Mouse (Mus musculus): ENCODE measurements around the gene Tob2. TPM values are rescaled to one million over a fixed set of nuclear protein-coding genes. Genes with fewer than 3 reads are reported as not detected.

The Tob2 gene
- polyA plus RNA-seq, 1 experiment = 37.9 TPM

DNA sequence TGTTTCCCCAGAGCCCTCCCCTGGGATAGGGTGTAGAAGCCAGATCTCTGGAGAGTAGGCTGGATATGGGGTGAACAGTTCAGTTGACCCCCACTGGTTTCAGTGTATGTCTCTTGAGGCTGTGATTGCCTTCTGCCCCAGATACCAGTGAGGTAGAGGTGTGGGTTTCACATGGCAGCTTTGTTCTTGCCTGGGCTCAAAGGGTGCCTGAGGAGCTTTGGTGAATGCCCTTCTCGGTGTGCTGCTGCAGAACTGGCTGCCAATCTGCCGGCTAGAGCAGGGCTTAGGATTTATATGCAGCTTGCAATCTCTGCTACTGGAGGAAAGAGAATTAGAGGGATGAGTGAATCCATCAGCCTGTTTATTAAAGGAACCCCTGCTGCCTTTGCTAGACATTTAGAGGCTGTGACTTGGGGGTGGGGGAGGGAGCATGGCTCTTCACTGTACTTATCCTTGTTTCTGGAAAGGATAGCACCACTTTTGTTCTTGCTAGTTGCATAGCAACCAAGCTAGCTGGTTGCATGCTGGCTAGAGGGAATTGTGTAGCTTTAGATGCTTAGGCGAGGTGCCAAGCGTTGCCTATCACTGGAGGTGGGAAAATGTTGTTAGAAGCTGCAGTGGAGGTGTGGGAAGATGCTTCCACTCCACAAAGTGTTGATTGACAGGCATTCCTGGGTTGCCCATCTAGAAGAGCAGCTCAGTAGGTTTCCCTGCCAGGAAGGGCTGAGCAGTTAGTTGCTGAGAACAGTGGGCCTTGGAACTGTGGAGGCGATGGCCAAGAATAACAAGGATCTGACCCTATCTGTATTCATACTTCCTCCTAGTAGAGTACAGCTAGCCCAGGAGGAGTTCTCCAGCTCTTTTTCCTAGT lies 21.2 kb upstream of the Tob2 start:
- H3K4me2 ChIP-seq (ENCODE audit: low read depth) = no peak overlapping the region
- H3ac ChIP-seq (ENCODE audit: control insufficient read depth, insufficient read length) = no peak overlapping the region
- no peaks in the 10 kb centered on the region for H3K27me3 ChIP-seq (ENCODE audit: control insufficient read depth, insufficient read depth, insufficient read length)
- TF ChIP-seq TCF12 (IDR thresholded peaks at IDR 0.05; ENCODE audit: insufficient read depth, poor library complexity, severe bottlenecking) (no peak), USF1 (IDR thresholded peaks at IDR 0.05; ENCODE audit: low read depth) (no peak), CEBPB (IDR thresholded peaks at IDR 0.05; ENCODE audit: insufficient read depth, poor library complexity, severe bottlenecking) (no peak), TCF3 (IDR thresholded peaks at IDR 0.05; ENCODE audit: insufficient read length, low read depth) (no peak), POLR2A (IDR thresholded peaks at IDR 0.05; ENCODE audit: insufficient read length, low read depth) (no peak), MAX (IDR thresholded peaks at IDR 0.05; ENCODE audit: low read depth) (no peak), MYOD1 (IDR thresholded peaks at IDR 0.05; ENCODE audit: control insufficient read depth in 1 of 3, insufficient read length in 2 of 3, low read depth in 2 of 3) (no peak), REST (IDR thresholded peaks at IDR 0.05; ENCODE audit: insufficient read depth, insufficient read length) (no peak), SRF (IDR thresholded peaks at IDR 0.05; ENCODE audit: control insufficient read depth, insufficient read length, low read depth) (no peak), POLR2AphosphoS2 (IDR thresholded peaks at IDR 0.05; ENCODE audit: insufficient read length, low read depth) (no peak)
- H3K36me3 ChIP-seq (ENCODE audit: control insufficient read depth, insufficient read depth) = peaks cover 27% of the 10 kb centered on the region
- H3K79me2 ChIP-seq (ENCODE audit: control insufficient read depth, insufficient read depth) = peaks cover 98% of the 10 kb centered on the region
- no peak overlapping the region for H3K4me3 ChIP-seq

DNA sequence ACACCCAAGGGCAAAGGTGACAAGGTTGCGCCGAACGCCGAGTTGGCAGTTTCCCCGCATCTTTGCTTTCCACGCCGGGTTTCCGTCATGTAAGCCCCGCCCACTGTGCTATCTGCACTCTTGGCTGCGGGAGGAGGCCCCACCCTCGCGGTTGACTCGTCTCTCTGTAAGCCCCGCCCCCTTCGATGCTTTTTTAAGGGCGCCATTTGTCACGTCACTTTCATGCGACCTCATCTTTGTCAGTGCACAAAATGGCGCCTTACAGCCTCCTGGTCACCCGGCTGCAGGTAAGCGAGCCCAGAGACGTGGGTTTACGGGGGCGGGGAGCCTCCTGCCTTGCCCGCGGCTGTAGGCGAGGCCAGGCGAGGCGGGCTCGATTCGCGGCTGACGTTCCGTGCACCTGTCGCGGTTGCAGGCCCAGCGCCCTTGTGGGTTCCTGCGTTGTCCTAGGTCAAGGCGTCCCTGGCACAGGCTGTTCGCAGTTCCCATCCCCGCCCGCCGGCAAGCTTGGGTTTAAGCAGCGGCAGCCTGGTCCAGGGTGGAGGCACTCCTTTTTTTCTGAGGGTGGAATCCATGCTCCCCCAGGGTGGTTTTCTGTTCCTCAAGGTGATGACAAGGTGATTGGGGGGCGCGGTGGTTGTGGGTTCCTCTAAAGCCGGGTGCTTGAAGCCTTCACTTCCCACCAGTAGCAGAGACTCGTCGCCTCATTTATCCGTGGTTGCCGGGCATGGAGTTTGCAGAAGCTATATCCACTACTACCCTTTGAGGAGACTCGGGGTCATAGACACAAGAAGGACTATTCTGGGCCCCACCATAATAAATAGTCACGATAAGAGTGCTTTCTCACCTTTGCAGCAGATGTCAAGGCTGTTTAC lies 13.9 kb upstream of the Tob2 start, which contains the start of gene Aco2:
Aco2 (plus strand) TSS at position 48 of the 875 bp plus-strand sequence.
- Histone ChIP-seq H3K4me3 (peak within 1 kb of the TSS; percentile 88), H3ac (ENCODE audit: control insufficient read depth, insufficient read length) (peak within 1 kb of the TSS; percentile 69), H3K79me2 (ENCODE audit: control insufficient read depth, insufficient read depth) (peaks cover 91% of the 10 kb centered on the region), H3K36me3 (ENCODE audit: control insufficient read depth, insufficient read depth) (peaks cover 33% of the 10 kb centered on the region), H3K27me3 (ENCODE audit: control insufficient read depth, insufficient read depth, insufficient read length) (no peaks in the 10 kb centered on the region), H3K4me2 (ENCODE audit: low read depth) (peak within 1 kb of the TSS; percentile 99)
- TF ChIP-seq USF1 (IDR thresholded peaks at IDR 0.05; ENCODE audit: low read depth) (no peak), CEBPB (IDR thresholded peaks at IDR 0.05; ENCODE audit: insufficient read depth, poor library complexity, severe bottlenecking) (no peak), MYOD1 (IDR thresholded peaks at IDR 0.05; ENCODE audit: control insufficient read depth in 1 of 3, insufficient read length in 2 of 3, low read depth in 2 of 3) (peak in 2 of 3 experiments; percentile 38 to 81), TCF12 (IDR thresholded peaks at IDR 0.05; ENCODE audit: insufficient read depth, poor library complexity, severe bottlenecking) (no peak), MAX (IDR thresholded peaks at IDR 0.05; ENCODE audit: low read depth) (no peak), MYOG (IDR thresholded peaks at IDR 0.05; ENCODE audit: control insufficient read depth in 1 of 3, insufficient read depth in 1 of 3, insufficient read length in 2 of 3, low read depth in 2 of 3) (peak in 2 of 3 experiments; percentile 51 to 62), E2F4 (IDR thresholded peaks at IDR 0.05; ENCODE audit: insufficient read depth) (no peak), TCF3 (IDR thresholded peaks at IDR 0.05; ENCODE audit: insufficient read length, low read depth) (no peak), SRF (IDR thresholded peaks at IDR 0.05; ENCODE audit: control insufficient read depth, insufficient read length, low read depth) (peak; percentile 83), POLR2A (IDR thresholded peaks at IDR 0.05; ENCODE audit: insufficient read length, low read depth) (peak; percentile 87), REST (IDR thresholded peaks at IDR 0.05; ENCODE audit: insufficient read depth, insufficient read length) (no peak), POLR2AphosphoS2 (IDR thresholded peaks at IDR 0.05; ENCODE audit: insufficient read length, low read depth) (peak; percentile 84)

DNA sequence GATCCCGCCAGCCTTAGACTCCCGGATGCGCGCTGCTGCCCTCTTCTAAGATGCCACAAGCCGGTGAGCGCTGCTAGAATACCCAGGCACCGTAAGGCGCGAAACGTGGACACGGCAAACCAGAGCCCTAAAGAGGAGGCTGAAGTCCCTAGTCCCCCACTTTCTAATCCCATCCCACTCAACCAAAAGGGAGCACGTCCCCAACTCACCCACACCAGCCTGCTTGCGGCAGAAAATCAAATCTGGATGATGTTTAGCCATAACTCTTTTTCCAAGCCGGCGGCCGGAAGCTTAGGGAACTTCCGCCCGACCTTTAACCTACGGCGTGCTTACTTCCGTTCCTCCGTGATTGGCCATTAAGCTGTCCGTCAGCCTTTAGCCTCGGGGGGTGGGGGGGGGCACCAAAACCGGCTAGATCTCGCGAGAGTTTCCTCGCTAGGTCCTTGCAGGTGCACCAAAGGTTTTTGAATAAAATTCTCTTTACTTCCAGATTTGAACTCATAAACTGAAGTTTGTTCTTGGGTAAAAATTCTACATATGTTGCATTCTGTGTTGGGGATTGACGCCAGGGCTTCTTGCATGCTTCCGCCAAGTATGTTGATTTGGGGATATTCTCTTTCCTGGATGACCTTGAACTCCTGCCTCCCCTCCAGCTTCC lies 13.1 kb upstream of the Tob2 start, which contains the start of gene Phf5a:
Phf5a (minus strand) TSS at position 308 of the 658 bp plus-strand sequence.
- Histone ChIP-seq H3ac (ENCODE audit: control insufficient read depth, insufficient read length) (peak within 1 kb of the TSS; percentile 69), H3K27me3 (ENCODE audit: control insufficient read depth, insufficient read depth, insufficient read length) (no peaks in the 10 kb centered on the region), H3K4me2 (ENCODE audit: low read depth) (peak within 1 kb of the TSS; percentile 99), H3K79me2 (ENCODE audit: control insufficient read depth, insufficient read depth) (peaks cover 87% of the 10 kb centered on the region), H3K4me3 (peak within 1 kb of the TSS; percentile 88), H3K36me3 (ENCODE audit: control insufficient read depth, insufficient read depth) (peaks cover 40% of the 10 kb centered on the region)
- TF ChIP-seq TCF3 (IDR thresholded peaks at IDR 0.05; ENCODE audit: insufficient read length, low read depth) = no peak
- TF ChIP-seq MYOD1 (IDR thresholded peaks at IDR 0.05; ENCODE audit: control insufficient read depth in 1 of 3, insufficient read length in 2 of 3, low read depth in 2 of 3) = no peak
- no peak for TF ChIP-seq MYOG (IDR thresholded peaks at IDR 0.05; ENCODE audit: control insufficient read depth in 1 of 3, insufficient read depth in 1 of 3, insufficient read length in 2 of 3, low read depth in 2 of 3)
- TF ChIP-seq E2F4 (IDR thresholded peaks at IDR 0.05; ENCODE audit: insufficient read depth) = no peak
- TF ChIP-seq SRF (IDR thresholded peaks at IDR 0.05; ENCODE audit: control insufficient read depth, insufficient read length, low read depth) = no peak
- TF ChIP-seq TCF12 (IDR thresholded peaks at IDR 0.05; ENCODE audit: insufficient read depth, poor library complexity, severe bottlenecking) = no peak
- TF ChIP-seq POLR2A (IDR thresholded peaks at IDR 0.05; ENCODE audit: insufficient read length, low read depth) = no peak
- TF ChIP-seq MAX (IDR thresholded peaks at IDR 0.05; ENCODE audit: low read depth) = no peak
- TF ChIP-seq POLR2AphosphoS2 (IDR thresholded peaks at IDR 0.05; ENCODE audit: insufficient read length, low read depth) = no peak
- no peak for TF ChIP-seq USF1 (IDR thresholded peaks at IDR 0.05; ENCODE audit: low read depth)

GRCm38 (mm10) chr15:81869985-81870384 lies 11.4 kb upstream of the Tob2 start:
- H3K4me2 ChIP-seq (ENCODE audit: low read depth) = no peak overlapping the region
- no peak overlapping the region for H3K4me3 ChIP-seq

More at GRCm38 (mm10) chr15:81869985-81870384, 11.4 kb upstream of the Tob2 start:
- H3K36me3 ChIP-seq (ENCODE audit: control insufficient read depth, insufficient read depth) = peaks cover 58% of the 10 kb centered on the region
- TF ChIP-seq POLR2AphosphoS2 (IDR thresholded peaks at IDR 0.05; ENCODE audit: insufficient read length, low read depth) (no peak), MYOG (IDR thresholded peaks at IDR 0.05; ENCODE audit: control insufficient read depth in 1 of 3, insufficient read depth in 1 of 3, insufficient read length in 2 of 3, low read depth in 2 of 3) (no peak), POLR2A (IDR thresholded peaks at IDR 0.05; ENCODE audit: insufficient read length, low read depth) (no peak), USF1 (IDR thresholded peaks at IDR 0.05; ENCODE audit: low read depth) (no peak), REST (IDR thresholded peaks at IDR 0.05; ENCODE audit: insufficient read depth, insufficient read length) (no peak), CEBPB (IDR thresholded peaks at IDR 0.05; ENCODE audit: insufficient read depth, poor library complexity, severe bottlenecking) (no peak), E2F4 (IDR thresholded peaks at IDR 0.05; ENCODE audit: insufficient read depth) (no peak), MAX (IDR thresholded peaks at IDR 0.05; ENCODE audit: low read depth) (no peak), MYOD1 (IDR thresholded peaks at IDR 0.05; ENCODE audit: control insufficient read depth in 1 of 3, insufficient read length in 2 of 3, low read depth in 2 of 3) (no peak), TCF12 (IDR thresholded peaks at IDR 0.05; ENCODE audit: insufficient read depth, poor library complexity, severe bottlenecking) (no peak), SRF (IDR thresholded peaks at IDR 0.05; ENCODE audit: control insufficient read depth, insufficient read length, low read depth) (no peak), TCF3 (IDR thresholded peaks at IDR 0.05; ENCODE audit: insufficient read length, low read depth) (no peak)
- peaks cover 71% of the 10 kb centered on the region for H3K79me2 ChIP-seq (ENCODE audit: control insufficient read depth, insufficient read depth)
- no peaks in the 10 kb centered on the region for H3K27me3 ChIP-seq (ENCODE audit: control insufficient read depth, insufficient read depth, insufficient read length)
- no peak overlapping the region for H3ac ChIP-seq (ENCODE audit: control insufficient read depth, insufficient read length)
